Mouse (Mus musculus): ENCODE results near the gene Gm5460. TPM values are rescaled to one million over a fixed set of nuclear protein-coding genes. Genes with fewer than 3 reads are reported as not detected.
A peak's percentile ranks its signal among the peaks of the same experiment; 100 is the strongest.

Gene Gm5460
- total RNA-seq, 2 experiments from 2014 or later = 0.17 TPM; not detected in 1

DNA sequence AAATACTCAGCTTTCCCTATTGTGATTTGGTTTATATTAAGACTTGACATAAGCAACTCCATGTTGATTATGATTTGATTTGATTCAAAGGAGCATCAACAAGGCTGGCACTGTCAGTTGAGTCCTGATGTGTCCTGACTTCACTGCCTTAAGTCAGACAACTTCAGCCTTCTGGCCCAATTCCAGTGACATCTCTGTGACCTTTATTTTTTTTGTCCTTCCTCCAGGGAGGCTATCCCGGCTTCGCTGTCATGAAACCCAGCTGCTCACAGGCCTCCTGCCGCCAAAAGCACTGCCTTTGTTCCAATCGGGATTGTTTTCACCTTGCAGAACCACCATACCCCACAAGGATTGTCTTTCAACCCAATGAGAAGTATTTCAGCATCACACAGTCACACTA lies 58.8 kb downstream of the Gm5460 start:
- DNase-seq = peak in 1 of 2 experiments; percentile 10

DNA sequence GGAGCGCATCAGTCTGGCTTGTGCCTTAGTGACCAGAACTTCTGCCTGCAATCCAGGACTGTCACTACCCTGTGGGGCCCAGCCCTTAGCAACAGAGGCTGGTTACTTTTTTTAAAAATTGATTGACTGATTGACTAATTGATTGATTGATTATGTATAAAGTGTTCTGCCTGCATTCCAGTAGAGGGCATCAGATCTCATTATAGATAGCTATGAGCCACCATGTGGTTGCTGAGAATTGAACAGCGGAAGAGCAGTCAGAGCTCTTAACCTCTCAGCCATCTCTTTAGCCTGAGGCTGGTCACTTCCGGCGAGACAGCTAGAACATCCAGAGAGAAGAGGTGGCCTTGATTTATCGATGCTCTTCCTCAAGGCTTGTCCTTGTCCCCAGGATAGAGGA lies 60.7 kb downstream of the Gm5460 start:
- DNase-seq = no peak

GRCm38 (mm10) chr14:34078293-34078692 lies 61.7 kb downstream of the Gm5460 start:
- DNase-seq = no peak

DNA sequence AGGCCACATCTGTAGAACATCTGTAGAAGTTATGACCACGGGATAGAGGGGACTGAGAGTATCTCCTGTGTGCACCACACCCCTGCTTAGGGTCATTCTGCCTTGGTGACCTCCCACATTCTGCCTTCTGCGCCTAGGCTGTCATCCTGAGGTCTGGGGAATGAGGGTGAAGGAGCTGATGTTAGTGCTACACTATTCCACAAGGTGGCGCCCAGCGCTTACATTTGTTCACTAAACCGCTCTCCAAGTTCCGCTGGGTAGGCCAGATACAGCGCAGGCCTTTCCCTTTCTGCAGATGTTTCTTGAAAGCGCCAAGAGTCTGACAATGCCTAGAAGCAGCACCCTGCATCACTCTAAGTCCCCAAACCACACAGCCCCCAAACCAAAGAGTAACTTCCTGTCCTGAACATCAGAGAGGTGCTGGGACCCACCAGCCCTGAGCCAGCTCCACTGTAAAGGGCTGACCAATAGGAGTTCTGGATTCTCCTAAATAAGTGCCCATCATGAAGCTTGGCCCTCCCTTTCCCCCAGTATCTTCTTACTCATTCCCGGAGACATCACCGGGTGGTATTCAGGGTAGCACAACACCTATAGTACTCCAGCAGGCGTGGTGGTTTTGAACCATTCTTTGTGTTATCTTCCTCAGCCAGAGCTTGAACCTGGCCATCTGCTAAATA lies 63.9 kb downstream of the Gm5460 start:
- DNase-seq = peak; percentile 70 to 78

- no peak for DNase-seq
Observed at GRCm38 (mm10) chr14:34085731-34086130, 69.2 kb downstream of the Gm5460 start, which contains the start of gene Anxa8. Gene Anxa8 (plus strand): TSS chr14:34085981.

- DNase-seq = no peak
Observed at GRCm38 (mm10) chr14:34086806-34087205, 70.2 kb downstream of the Gm5460 start.

- DNase-seq = no peak
Observed at GRCm38 (mm10) chr14:34087856-34088398, 71.4 kb downstream of the Gm5460 start.

- DNase-seq = no peak
Observed at GRCm38 (mm10) chr14:34089796-34090195, 73.2 kb downstream of the Gm5460 start.

DNA sequence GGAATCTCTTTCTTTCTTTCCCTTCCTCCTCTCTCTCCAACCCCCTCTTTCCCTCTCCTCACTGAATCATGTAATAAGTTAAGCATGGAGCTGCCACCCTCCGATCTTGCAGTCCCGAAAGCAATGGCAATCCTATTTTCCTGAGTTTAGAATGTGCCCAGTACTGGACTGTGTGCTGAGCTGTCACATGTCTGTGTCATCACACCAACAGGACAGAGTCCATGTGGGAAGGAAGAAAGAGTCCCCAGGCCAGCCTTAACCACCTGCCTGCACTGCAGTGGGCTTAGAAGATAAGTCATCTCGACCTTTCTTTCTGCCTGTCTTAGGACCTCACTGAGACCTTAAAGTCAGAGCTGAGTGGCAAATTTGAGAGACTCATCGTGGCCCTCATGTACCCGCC lies 74.9 kb downstream of the Gm5460 start:
- no peak for DNase-seq

GRCm38 (mm10) chr14:34092856-34093255 lies 76.3 kb downstream of the Gm5460 start:
- no peak for DNase-seq

DNA sequence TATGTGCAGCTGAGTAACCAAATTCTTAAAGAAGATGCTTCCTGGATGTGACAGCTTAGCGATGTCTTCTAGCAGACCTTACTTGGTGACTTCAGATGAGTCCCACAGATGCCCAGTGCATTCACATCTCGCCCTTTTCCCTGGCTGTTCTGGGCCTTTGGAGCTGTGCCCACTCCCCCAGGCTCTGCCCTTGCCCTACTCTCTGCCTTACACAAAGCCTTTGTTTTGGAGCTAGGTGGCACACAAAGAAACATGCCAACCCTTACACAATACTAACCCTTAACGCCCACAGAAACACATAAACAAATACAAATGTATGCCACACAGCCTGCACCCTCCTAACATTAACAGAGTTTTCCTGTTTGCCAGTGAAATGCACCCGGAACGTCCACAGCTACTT lies 79.6 kb downstream of the Gm5460 start:
- no peak for DNase-seq

Other genes with a start within 250 kb of the Gm5460 start
- 10 to 100 TPM; 12.8 to 13.4 TPM for gene Gdf10, start 93.2 kb upstream of the Gm5460 start, total RNA-seq (2021)
- not detected for gene Gdf2, start 75.7 kb upstream of the Gm5460 start, total RNA-seq (2021)
- gene Rbp3, start 62.8 kb upstream of the Gm5460 start, total RNA-seq (2021) = not detected
- not detected for gene Zfp488, start 38.0 kb upstream of the Gm5460 start, total RNA-seq (2021)
- gene Gm30083, start 1.6 kb upstream of the Gm5460 start, total RNA-seq (2021) = not detected
- not detected for gene Antxrl, start 35.9 kb downstream of the Gm5460 start, total RNA-seq (2021)
- 1 to 10 TPM; 2.8 to 3.5 TPM for gene Anxa8, start 69.2 kb downstream of the Gm5460 start, total RNA-seq (2021)
- gene A630023A22Rik, start 86.0 kb downstream of the Gm5460 start, total RNA-seq (2021) = not detected
- gene Npy4r, start 135.7 kb downstream of the Gm5460 start, total RNA-seq (2021) = under 1 TPM; 0.13 to 0.20 TPM
- gene Gprin2, start 184.9 kb downstream of the Gm5460 start, total RNA-seq (2021) = 1 to 10 TPM; 1.1 to 1.6 TPM
- under 1 TPM; 0.20 TPM for gene Syt15, start 202.8 kb downstream of the Gm5460 start, total RNA-seq (2021)

All from adrenal gland, postnatal 36 days (tissue).